Mouse (Mus musculus): ENCODE results near the gene Sugct.

Gene Sugct

DNA sequence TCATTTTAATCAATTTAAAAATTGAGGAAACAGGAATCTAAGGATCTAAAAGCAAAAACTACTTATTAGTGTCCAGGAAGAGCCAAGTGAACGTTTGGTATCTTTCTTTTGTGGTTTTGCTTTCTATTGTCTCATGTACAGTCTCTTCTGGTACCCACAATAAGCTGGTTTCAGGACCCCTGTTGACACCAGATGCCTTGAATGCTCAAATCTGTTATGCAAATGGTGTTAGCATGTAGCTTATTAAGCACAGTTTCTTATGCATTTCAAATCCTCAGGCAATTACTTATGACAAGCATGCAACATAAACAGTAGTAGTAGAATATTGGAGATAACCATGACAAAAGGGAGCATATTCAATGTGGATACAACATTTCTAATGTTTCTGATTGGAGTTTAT lies 407.0 kb downstream of the Sugct start:
- no peak for DNase-seq

DNA sequence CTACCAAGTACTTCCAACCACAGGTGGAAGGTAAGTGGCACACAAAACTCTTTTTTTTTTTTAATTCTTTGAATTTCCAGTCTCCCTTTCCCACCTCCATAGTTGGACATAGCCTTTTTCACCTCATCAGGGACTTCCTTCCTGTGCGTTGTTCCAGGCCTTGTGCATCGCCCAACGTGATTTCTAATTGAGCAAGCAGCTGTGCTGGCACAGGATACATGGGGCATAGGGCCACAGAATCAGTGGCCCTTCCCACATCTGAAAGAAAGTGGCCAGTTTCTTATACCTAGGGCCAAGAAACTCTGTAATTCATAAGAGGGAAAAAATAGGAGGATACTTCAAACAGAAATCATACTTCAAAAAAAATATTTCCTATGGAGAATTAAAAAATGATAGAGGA lies 449.4 kb downstream of the Sugct start:
- no peak for DNase-seq

DNA sequence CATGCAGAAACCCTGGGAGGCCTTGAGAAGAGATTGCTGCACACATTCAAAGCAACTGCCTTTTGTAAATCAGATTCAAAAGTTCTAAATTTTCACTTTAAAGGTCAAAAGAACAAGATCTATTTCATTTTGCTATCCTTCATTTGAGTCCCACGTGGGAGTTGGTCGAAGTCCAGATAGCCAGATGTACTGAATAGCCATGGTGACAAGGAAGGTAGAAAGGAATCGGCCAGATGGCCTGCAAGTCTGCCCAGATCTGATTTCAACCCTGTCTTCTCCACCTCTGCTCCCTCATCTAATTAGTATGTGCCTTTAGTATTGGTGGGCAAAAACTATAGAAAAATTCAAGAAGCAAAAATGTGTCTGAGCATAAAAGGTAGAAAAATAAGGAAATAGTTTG lies 478.8 kb downstream of the Sugct start:
- peak; percentile 77 to 79 for DNase-seq

DNA sequence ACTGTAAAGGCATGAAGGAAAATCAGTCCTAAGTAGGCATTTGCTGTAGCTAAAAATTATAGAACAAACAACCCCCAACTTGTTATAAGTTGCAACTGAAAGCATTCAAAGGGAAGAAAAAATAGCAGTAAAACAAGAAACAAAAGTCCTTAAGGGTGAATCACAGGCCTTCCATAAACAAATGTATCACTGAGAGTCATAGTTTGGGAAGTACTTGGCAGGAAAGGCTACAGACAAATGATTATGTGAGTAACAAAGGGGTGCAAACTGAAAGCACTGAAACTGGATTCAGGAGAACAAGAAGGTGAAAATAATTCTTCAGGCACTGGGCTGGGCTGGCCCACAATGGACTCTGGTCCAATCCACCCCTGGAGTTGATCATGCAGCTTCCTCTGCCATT lies 482.7 kb downstream of the Sugct start:
- DNase-seq = no peak

DNA sequence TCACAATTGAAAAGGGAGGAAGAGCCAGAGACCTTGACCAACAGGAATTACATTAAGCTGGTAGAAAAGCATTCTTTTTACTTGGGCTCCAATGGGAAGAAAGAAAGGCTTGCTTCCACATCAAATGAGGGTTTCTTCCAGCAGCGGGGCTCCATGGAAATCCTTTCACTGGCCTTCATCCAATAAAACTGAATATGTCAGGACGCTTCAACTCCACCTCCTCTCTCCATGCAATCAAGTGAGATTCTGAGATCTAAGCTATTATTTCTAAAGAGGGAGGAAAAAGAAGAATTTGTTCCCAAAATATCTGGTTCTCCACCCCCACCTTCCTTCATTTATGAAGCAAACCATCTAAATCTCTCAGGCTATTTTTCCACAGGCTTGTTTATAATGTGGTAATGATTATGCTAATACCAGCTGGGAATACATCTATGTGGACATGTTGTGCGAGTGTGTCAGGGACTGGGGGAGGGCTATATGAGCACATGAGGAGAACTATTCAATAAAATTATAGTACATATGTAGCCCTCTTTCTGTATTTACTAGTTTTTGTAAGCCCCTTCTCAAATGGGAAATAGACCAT lies 505.1 kb downstream of the Sugct start:
- no peak for DNase-seq

DNA sequence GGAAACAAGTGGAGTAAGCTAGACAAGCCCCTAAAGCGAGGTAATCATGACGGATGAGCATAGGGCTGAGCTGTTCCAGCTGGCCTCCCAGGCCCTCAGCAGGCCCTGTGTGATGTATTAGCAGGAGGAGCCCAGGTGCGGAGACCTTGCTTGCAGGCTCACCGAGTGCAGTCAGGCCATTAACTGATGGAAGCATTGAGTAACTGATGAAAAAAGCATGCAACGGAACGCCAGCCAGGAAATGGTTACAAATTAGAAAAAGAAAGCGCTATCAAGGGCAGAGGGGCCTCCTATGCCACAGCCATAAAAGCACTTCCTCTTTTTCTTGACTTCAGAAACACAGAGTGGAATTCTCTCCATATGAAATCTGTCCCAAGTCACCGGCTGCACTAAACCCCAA lies 510.1 kb downstream of the Sugct start:
- no peak for DNase-seq

DNA sequence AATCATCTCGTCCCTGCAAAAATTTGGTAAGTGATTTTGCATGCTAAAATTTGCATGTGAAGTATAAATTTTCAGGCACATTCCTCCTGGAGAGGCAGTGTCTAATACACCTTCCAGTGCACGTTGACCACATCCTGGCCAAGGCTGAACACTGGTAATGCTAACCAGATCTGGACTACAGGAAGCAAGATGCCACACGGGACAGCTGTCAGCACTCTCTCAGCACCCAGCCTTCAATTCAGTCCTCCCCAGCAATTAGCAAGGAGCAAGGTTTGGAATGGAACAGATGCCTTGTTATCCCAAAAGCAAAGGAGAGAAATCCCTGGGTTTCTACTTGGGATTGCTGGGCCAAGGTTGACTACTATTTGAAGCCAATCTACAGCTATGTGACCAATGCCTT lies 529.4 kb downstream of the Sugct start:
- DNase-seq = no peak

DNA sequence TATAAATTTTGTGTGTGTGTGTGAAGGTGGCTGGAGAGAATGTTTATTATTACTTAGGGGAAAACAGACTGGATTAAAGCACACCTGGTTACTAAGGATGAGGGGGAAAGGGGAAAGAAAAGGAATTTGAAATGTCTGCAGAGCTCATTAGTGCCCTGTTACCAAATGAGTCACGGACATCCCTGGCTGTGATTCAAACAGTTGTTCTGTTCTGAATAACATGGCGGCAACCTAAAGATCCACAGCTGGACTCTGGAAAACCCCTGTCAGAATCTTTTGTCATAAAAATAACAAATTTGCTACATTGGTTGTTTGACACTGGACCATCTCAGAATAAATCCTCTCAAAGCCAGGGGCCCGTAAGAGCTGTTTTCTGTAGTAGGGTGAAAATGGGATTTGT lies 530.6 kb downstream of the Sugct start:
- DNase-seq = no peak

DNA sequence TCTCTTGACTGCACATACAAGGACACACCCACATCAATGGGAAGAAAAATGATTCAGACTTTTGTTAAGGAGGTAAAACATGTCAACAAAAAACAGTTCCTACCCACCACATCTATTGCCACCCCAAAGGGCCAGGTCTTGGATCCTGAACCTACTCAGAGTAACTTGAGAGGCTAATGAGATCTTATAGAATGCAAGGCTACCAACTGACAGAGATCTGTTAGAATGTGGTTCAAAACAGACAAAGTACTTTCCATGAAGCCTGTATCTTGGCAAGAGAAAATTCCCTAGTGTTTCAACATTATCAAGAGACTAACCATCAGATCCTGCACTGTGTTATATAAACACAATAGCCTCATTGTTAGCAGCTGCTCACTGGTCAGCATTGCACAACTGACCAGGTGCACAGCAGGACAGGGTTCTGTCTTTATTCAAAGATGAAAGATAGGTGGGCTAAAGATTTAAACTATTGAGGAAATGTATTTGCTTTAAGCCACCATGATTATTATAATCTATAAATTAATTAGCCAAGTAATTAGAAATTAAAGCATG lies 548.8 kb downstream of the Sugct start:
- no peak for DNase-seq

DNA sequence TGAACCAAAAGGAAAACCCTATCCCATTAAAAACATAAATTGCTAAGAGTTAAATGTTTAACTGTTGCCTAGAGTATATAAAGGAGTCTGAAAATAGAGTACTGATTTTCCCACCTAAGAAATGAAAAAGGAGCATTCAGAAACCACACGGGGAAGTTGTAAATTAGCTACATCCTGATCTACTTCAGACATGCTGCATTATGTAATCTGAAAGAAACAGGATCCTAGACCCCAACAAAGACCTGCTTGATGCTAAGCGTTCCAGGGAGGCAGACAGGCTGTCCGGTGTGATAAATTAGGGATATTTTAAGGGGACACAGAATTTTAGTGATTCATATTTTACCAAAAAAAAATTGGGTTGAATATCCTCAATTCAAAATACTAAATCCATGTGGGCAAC lies 579.3 kb downstream of the Sugct start:
- DNase-seq = no peak

DNA sequence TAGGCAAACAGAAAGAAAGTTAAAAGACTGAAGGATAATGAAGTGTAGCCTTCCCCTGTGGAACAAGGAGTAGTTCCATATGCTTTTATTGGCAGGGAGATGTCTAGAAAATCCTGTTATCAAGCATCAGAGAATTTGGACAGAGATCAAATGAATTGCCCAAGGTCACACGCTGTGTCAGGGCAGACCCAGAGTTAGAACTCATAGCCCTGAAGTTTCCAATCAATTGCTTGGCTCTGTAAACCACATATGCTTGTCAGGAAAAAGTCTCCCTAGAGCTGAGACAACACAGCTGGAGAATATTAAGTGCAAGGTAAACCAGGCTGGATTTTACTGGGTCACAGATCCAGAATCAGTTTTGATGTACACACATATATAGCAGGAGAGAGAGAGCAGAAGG lies 593.0 kb downstream of the Sugct start:
- no peak for DNase-seq

DNA sequence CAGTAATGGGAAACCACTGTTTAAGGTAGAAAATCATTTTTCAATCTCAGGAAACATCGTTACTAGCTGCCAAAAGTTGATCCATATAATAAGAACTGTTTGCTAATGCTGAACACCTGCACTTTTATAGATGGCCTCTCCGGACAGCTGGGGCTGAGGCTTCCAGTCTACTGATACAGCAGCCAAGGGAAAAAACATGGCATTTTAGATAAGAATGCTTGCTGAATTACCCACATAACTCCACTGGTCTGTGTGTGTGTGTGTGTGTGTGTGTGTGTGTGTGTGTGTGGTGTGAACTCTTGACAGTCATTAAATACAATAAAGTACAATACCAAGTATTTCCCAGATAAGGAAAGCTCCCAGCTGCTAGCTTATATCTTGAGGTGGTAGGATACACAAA lies 608.8 kb downstream of the Sugct start:
- no peak for DNase-seq

DNA sequence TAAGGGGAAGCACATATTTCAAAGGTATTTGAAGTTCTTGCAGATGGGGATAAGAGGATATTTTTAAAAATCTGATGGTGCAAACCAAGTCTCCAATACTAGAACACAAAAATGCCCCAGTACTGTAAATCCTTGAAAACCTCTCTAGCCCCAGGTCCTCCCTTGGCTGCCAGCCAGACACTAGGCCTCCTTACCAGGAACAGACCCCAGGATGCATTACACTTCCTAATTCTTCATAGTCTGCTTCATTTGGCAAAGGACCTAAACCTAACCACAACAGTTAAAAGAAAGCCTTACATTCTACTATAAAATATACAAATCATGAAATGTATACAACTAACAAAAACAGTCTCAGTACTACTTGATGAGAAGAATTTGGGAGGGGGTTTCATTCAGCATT lies 609.2 kb downstream of the Sugct start:
- DNase-seq = peak; percentile 4 to 13

DNA sequence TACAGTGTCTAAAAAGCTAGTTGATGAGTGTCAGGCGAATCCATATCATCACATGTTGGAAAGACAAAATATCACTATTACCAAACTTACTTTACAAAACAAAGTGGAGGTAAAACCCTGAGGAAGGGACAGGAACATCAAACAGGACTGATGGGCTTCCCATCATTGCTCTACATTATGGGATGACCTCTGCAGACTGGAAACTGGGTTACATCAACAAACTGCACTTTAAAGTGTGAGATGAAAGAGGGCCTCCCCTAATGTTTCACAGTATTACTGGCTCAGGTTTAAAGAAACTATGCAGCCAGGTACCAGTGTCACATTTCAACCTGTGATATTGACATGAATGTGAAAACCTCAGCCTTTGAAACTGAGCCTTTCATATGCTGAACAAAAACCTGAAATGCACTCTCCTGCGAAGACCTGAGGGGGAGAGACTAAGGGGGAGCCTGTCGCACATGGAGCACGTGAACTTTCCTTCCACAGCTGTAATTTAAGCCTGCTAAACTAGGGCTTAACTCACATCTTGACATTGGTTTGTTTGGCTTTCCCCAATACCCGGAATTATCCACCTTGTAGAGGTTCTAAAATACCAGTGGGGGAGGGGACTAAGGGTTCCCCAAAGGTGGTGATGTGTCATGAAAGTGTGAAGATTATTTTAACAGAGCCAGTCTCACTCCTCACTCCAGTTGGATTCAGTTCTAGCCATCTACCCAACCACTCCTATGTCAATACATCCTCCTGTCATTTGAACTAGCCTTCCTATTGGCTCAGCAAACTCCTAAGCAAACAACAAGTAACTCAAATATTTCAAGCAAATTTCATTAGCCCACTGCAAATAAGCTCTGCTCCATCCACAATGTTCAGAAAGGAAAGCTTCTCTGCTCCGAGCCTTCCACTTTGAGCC lies 610.2 kb downstream of the Sugct start:
- no peak for DNase-seq

DNA sequence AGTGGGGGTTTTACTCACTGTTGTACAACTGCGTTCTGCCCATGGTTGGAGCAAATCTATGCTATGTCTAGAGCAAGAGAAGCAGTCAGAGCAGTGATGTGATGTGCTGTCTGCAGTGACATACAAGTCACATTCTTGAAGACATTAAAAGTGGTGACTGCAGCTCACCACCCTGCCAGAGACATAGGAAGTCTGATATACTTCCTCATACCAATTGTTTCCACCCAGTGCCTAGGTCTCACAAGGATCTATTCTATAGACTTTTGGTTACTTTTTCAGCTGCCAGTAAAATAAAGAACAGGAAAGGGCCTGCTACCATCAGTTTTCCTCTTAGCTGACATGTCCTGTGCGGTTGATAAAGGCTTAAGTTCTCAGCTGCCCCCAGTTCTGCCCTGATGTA lies 613.7 kb downstream of the Sugct start:
- no peak for DNase-seq

DNA sequence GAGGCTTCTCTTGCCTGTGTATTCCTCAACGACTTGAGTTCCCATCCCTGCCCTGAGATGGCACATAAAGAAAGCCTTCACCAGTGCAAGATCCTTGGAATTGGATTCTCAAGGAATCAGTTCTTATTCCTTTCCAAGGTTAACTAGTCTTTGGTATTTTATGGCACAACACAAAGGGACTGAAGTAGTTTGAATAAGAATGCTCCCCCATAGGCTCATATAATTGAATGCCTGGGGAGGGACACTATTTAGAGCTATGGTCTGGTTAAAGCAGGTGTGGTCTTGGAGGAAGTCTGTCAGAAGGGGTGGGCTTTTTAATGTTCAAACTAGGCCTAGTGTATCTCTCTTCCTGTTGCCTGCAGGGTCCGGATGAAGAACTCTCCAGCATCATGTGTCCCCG lies 629.8 kb downstream of the Sugct start:
- no peak for DNase-seq

DNA sequence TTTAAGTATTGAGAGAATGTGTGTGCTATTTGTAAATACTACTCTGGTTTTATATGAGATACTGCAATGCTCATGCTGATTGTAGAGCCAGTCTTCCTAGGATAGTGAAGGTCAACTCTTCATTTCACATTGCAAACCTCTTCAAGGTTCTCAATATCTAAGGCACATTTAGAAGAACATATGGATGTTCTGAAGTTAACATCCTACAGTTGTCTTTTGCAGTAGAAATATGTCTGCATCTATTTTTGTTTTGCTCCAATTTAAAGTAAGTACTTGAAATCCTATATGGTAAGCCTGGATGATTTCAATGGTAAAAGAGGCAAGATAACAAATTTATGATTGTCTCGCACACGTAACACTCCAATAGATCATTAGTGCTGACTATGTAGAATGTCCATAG lies 638.7 kb downstream of the Sugct start:
- DNase-seq = no peak

DNA sequence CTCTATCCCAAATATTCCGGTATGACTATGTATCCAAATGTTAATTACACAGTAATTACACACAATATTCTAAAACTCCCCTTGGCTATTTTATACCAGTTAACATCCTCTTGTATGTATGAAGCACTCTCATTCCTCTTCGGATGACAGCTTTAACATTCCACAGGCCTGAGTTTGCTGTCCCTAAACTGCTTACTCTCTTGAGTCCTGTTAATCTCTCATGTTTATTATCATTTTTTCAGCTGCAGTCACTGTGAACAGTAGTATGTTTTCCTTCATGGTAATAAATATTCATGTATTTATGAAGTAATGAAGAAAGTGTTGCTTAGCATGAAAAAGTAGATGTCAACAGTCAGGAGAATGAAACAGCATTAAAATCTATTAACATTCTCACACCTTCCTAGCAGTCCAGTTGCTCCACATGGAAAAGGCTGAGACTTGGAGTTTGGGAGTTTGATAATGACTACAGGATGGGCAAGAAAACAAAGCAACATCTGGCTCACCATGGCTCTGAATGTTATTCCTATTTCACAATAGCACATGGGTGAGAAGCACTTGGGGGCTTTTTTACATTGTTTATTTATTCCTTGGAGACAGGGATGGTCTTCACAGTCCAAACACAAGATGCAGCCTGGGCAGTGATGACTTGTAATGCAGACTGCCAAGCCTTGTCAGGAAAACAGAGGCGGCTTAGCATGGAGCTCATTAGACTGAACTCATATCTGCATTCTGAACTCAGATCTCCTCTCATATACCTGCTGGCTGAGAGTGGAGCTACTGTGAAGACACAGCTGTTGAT lies 651.7 kb downstream of the Sugct start:
- no peak for DNase-seq

DNA sequence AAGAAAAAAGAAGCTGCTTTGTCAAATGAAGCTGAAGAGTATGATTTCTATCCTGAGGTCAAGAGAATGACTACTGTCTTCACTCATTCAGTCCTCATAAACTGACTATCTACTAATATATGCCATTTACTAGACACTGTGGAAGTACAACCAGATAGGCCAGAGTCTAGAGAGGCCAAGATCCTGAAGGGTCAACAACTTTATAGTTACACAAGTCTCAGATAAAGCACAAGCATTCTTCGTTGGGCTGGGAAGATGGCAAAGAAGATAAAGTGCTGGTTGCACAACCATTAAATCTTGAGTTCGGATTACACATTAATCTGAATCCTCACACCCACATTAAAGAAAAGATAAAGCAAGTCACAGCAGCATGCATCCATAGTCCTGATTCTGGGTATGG lies 653.0 kb downstream of the Sugct start:
- DNase-seq = no peak

DNA sequence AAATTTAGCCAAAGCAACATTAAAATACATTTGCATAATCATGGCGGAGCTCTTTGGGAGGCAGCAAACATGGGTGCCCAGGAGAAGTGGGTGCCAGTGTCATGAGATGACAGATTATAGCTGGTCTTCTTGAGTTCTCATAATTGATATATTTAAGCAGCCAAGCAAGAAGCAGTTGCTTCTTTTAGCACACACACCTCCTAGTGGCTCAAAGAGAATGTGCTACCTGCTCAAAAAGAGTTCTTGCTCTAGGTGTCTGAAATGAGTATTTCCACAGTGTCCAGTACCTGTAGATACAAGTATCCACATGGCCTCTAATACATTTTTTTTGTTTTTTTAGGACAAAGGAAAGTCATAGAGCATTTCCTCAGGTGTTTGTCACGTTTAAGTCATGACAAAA lies 655.6 kb downstream of the Sugct start:
- no peak for DNase-seq

DNA sequence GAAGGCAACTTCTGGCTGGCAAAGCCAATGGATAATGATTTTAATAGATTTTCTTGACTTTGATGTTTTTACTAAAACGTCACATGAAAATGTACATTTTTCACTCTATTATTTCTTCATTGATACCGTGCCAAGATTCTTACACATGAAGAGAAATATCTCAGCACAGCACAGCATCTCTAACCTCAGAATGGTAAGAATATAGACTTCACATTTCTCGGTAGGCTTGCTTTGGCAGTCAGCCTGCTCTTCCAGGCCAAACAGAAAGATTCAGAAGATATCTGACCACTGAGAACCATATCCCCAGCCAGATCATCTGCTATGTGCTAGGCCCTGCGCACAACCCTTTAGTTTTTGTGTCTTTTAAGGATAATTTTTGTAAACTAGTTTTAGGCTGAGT lies 657.0 kb downstream of the Sugct start:
- no peak for DNase-seq

DNA sequence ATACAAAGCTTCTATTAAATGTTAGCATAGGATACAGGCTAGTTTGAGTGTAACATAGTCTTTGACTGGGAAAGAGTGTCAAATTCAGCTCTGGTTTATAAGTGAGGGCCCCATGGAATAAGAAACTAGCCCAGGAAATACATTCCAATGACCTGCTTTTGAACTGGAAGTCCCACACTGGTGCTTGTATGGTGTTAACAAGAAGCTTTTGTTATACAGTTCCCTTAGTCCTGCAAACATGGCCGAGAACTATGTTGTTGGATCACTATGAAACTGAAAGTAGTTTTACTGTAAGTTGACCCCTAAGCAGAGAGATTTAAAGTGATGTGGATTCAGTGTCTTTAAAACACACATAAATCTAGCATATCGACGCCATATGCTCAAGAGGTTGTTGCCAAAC lies 657.5 kb downstream of the Sugct start:
- no peak for DNase-seq

DNA sequence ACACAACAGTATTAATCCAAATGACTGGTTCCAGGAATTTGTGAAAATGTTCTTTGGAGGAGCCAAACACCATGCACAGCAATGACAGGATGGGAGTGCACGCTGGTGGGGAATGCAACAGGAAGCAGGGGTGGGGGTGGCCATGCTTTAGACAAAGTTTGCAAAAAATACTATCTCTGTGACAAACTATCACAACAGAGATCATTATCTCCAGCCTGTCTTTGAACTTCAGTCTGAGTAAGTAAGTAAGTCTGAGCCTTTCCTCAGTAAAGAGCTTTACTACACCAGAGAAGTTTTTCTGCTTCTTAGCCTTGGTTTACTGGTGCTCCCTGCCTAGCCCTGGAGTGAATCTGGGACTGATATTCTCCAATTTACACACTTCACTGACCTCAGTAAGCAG lies 664.6 kb downstream of the Sugct start:
- no peak for DNase-seq

DNA sequence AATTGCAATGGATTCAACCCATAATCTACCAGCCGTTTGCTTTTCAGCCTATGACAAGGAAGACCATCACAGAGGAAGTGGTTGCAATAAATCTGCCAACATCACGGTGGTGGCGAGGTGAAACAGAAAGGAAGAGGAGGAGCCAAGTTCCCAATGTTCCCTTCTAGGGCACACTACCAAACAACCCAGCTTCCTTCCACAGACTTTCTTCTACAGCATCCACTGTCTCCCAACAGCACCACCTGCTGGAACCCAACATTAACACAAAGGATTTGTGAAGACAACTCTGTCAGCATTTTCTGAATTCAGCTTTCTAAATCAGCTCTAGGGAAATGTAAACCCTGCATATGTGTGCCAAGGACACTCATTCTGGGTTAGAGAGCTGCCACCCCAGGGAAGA lies 666.8 kb downstream of the Sugct start:
- peak; percentile 73 to 82 for DNase-seq
